Comparison of ENCODE assay signal across 14 mouse cellular contexts in genomic region chr4:155097452-155097851, GRCm38 (mm10). TPM values are rescaled to one million over a fixed set of nuclear protein-coding genes. Genes with fewer than 3 reads are reported as not detected.
"Had no signal": no experiment of that assay in that cellular context is flagged by ENCODE, and none has a peak within 500 bp of the region (broad histone marks: within the 10 kb centered on the region; RNA-seq: fewer than 3 reads in every experiment).

No protein-coding gene starts in this region.

- H3K9me3 ChIP-seq: limb, embryonic 10.5 days; limb, embryonic 13.5 days; liver, embryonic 12.5 days; liver, embryonic 15.5 days; midbrain, embryonic 13.5 days had no signal

- H3K4me1 ChIP-seq: liver, embryonic 15.5 days had no signal

- H3K9ac ChIP-seq: limb, embryonic 13.5 days; liver, embryonic 12.5 days; liver, embryonic 15.5 days; midbrain, embryonic 13.5 days had no signal

- DNase-seq: kidney, adult 2 months; kidney, postnatal 25 days; layer of hippocampus, adult 9-11 months; liver; lung, adult 18-20 months; thymus, postnatal 25 days had no signal

- H3K36me3 ChIP-seq: liver, embryonic 12.5 days; liver, embryonic 15.5 days; midbrain, embryonic 13.5 days had no signal

- H3K4me2 ChIP-seq: limb, embryonic 13.5 days; liver, embryonic 12.5 days; liver, embryonic 15.5 days; midbrain, embryonic 13.5 days had no signal

- H3K27me3 ChIP-seq: limb, embryonic 13.5 days; liver, embryonic 12.5 days; liver, embryonic 15.5 days; midbrain, embryonic 13.5 days had no signal

- H3K4me3 ChIP-seq: layer of hippocampus, adult 2 months; limb, embryonic 10.5 days; limb, embryonic 13.5 days; liver, embryonic 12.5 days; liver, embryonic 15.5 days; midbrain, embryonic 13.5 days had no signal

- ATAC-seq: liver, embryonic 12.5 days; midbrain, embryonic 13.5 days had no signal

- H3K27ac ChIP-seq: kidney, postnatal 0 days; layer of hippocampus, adult 2 months; limb, embryonic 13.5 days; liver, embryonic 12.5 days; liver, embryonic 15.5 days; macrophage; midbrain, embryonic 13.5 days had no signal

RNA-seq across cellular contexts. Expression of gene Plch2, which starts 40.9 kb away (rescaled TPM):
- polyA plus RNA-seq: liver, embryonic 15.5 days; macrophage had no signal
